Mouse (Mus musculus): ENCODE results near the gene Nanos3.

Nanos3 gene

GRCm38 (mm10) chr8:84125656-84126055 is 59.4 kb downstream of the Nanos3 start, which contains the start of gene Podnl1:
Podnl1 (plus strand) TSS chr8:84125989.
- DNase-seq: no peak

Data from thymus, postnatal 4 days (tissue).